Mouse (Mus musculus): Measurements from ENCODE around the gene Acacb. TPM values are rescaled to one million over a fixed set of nuclear protein-coding genes. Genes with fewer than 3 reads are reported as not detected.

Acacb gene
- 1 to 10 TPM; 3.3 to 3.8 TPM for total RNA-seq (2023)

GRCm38 (mm10) chr5:114146028-114146888 is at the start of gene Acacb:
Gene Acacb (plus strand): TSS chr5:114146535.

GRCm38 (mm10) chr5:114127374-114128349 is 18.7 kb upstream of the Acacb start, which contains the start of gene Alkbh2:
Gene Alkbh2 (minus strand): TSS chr5:114128218.

GRCm38 (mm10) chr5:114130211-114130605 is 16.1 kb upstream of the Acacb start, which contains the start of gene Ung:
Gene Ung (plus strand): TSS chr5:114130386.

DNA sequence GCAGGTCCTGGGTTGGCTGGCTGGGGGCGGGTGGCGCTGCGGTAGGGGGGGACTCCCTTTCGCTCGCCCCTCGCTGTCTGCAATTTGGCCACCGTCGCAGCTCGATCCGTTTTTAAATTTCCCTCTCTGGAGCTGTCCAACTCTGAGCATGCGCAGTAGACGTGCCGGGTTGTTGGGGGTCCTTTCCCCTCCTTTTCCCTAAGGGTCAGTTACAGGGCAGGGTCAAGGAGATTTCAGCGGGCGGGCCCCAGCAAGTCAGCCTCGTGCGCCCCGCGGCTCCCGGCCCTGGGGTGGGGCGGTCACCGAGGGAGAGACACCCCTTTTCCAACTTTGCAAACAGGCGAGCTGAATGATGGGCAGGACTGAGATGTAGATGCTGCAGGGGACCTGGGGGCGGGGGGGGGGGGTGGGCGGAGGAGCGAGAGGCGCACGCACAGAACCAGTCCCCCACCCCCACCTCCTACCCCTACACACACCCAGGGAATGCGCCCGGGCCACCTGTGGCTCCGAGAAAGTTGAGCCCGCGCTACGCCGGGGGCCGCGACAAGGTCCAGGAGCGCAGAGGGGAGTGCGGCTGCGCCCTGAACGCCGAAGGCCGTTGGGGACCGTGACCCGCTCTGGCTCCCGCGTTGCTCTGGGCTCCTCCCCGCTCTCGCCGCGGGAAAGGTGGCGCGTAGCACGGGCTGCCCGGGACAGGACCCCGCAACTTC is 127.5 kb downstream of the Acacb start, which contains the start of gene Foxn4:
TSS of gene Foxn4 (minus strand) at position 115 of the 710 bp plus-strand sequence.

GRCm38 (mm10) chr5:114288874-114289273 is 142.5 kb downstream of the Acacb start, which contains the start of gene Myo1h:
Gene Myo1h (plus strand): TSS chr5:114289166.

Other genes starting within 250 kb of the Acacb start
- gene Coro1c, start 237.8 kb upstream of the Acacb start, total RNA-seq (2023), result 10 to 100 TPM; 43.3 to 49.0 TPM
- 10 to 100 TPM; 74.5 to 81.4 TPM for gene Ssh1, start 152.6 kb upstream of the Acacb start, total RNA-seq (2023)
- under 1 TPM; 0.38 to 0.62 TPM for gene Dao, start 142.8 kb upstream of the Acacb start, total RNA-seq (2023)
- gene Usp30, start 81.1 kb upstream of the Acacb start, total RNA-seq (2023), result 10 to 100 TPM; 25.8 to 26.6 TPM
- not detected for gene Svop, start 55.0 kb upstream of the Acacb start, total RNA-seq (2023)
- 10 to 100 TPM in 1 of 2 experiments, 1 to 10 TPM in 1; 7.4 to 14.7 TPM for gene Alkbh2, start 18.3 kb upstream of the Acacb start, total RNA-seq (2023)
- 10 to 100 TPM; 20.7 to 22.1 TPM for gene Ung, start 16.1 kb upstream of the Acacb start, total RNA-seq (2023)
- not detected for gene Foxn4, start 127.3 kb downstream of the Acacb start, total RNA-seq (2023)
- 10 to 100 TPM; 30.3 to 31.1 TPM for gene Myo1h, start 142.6 kb downstream of the Acacb start, total RNA-seq (2023)
- gene Kctd10, start 234.0 kb downstream of the Acacb start, total RNA-seq (2023), result 10 to 100 TPM; 76.2 to 76.3 TPM
- 10 to 100 TPM; 53.3 to 57.7 TPM for gene Ube3b, start 234.1 kb downstream of the Acacb start, total RNA-seq (2023)

Data from B cell, adult 67 days (primary cell).